Mouse (Mus musculus) G1E (cell line): Measurements from ENCODE around the gene Rars2. TPM values are rescaled to one million over a fixed set of nuclear protein-coding genes. Genes with fewer than 3 reads are reported as not detected.

Source experiments
- ATAC-seq: 2 replicates; pipeline ENCODE4 v1.8.0; 2016; ENCODE audit warnings: mild to moderate bottlenecking; ENCODE audit not compliant: insufficient number of reproducible peaks, poor library complexity, low FRiP score, severe bottlenecking; ENCODE audit errors: extremely low read depth
- DNase-seq: peaks from one replicate; pipeline ENCODE4 v3.0.0; 2012; ENCODE audit warnings: low spot score
- H3K27me3 ChIP-seq: 2 replicates; pipeline ENCODE4 v1.6.1; 2012; ENCODE audit warnings: mild to moderate bottlenecking, low read length, inconsistent platforms; ENCODE audit not compliant: insufficient read depth
- H3K36me3 ChIP-seq: replicated peaks from 2 replicates; pipeline ENCODE3; 2012; ENCODE audit warnings: mild to moderate bottlenecking, inconsistent platforms
- H3K4me1 ChIP-seq: 2 replicates; pipeline ENCODE4 v1.6.1; 2012; ENCODE audit warnings: low read depth, low read length, inconsistent platforms, mixed read lengths; ENCODE audit not compliant: insufficient read depth
- H3K4me3 ChIP-seq: 2 replicates; pipeline ENCODE4 v1.5.1; 2012; ENCODE audit warnings: low read depth, mild to moderate bottlenecking, inconsistent platforms, low read length, moderate library complexity, mixed read lengths
- H3K9me3 ChIP-seq: replicated peaks from 2 replicates; pipeline ENCODE4 v1.6.1; 2012; ENCODE audit warnings: inconsistent platforms
- CTCF ChIP-seq: IDR thresholded peaks from 2 replicates; pipeline ENCODE4 v1.5.1; 2012; ENCODE audit warnings: low read depth, low read length, inconsistent platforms, mixed read lengths
- GATA1 ChIP-seq: IDR thresholded peaks from 2 replicates; pipeline ENCODE4 v1.6.1; 2012; ENCODE audit warnings: borderline replicate concordance, low read length, inconsistent platforms, mixed read lengths
- GATA2 ChIP-seq: IDR thresholded peaks from 2 replicates; pipeline ENCODE4 v1.6.1; 2012; ENCODE audit warnings: low read depth, low read length, inconsistent platforms, borderline replicate concordance
- POLR2AphosphoS5 ChIP-seq: IDR thresholded peaks from 2 replicates; pipeline ENCODE4 v1.6.1; 2012; ENCODE audit warnings: low read depth, low read length, inconsistent platforms; ENCODE audit not compliant: insufficient replicate concordance
- TAL1 ChIP-seq: conservative IDR thresholded peaks from 2 replicates; pipeline ENCODE4 v1.6.1; 2012; ENCODE audit warnings: low read depth, low read length, inconsistent platforms, mixed read lengths
- polyA plus RNA-seq: library from polyadenylated mRNA; stranded (reverse); fragments of >175 nt; gene quantifications from 2 replicates; pipeline ENCODE4 v1.2.3, GENCODE M21; 2012
- total RNA-seq, 2 experiments: library from RNA; stranded (forward) in 1 of 2; stranded (reverse) in 1 of 2; fragments of 200-1000 nt in 1 of 2; fragments of >200 nt in 1 of 2; fragmentation: Nextera tagmentation in 1 of 2; gene quantifications; 2 replicates each; pipeline ENCODE4 v1.2.3; 2014 to 2017

The Rars2 gene
- total and polyA plus RNA-seq, 3 experiments = 5.2 to 93.8 (median 49.3) TPM

DNA sequence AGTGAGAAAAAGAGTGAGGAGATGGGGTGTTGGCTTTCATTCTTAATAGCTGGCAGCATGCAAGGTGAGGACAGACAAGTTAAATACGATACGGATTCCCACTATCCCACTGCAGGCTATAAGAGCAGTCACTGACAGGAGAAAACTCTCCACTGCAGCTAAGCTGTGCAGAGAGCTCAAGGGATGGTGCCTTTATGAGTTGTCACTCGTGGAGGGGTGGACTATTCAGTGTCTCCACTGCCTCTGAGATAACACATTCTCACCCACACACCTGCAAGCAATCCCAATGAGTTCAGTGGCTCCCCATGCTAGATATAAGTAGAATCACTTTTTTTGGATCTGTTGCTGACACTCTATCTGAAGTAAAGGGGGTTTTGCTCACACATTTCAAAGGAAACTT lies 93.4 kb downstream of the Rars2 start:
- Histone ChIP-seq H3K36me3 (no peaks in the 10 kb centered on the region), H3K4me3 (no peak overlapping the region), H3K9me3 (no peaks in the 10 kb centered on the region; the same call in 1 of the 2 replicates), H3K4me1 (peaks cover 3% of the 10 kb centered on the region), H3K27me3 (peaks cover 7% of the 10 kb centered on the region)
- TF ChIP-seq GATA1 (no peak), TAL1 (no peak), GATA2 (no peak), POLR2AphosphoS5 (no peak), CTCF (no peak)
- ATAC-seq = no peak
- DNase-seq = no peak

Other genes starting within 250 kb of the Rars2 start
- 66.6 and 80.4 TPM in 2 replicates for gene Akirin2, start 64.0 kb upstream of the Rars2 start, total RNA-seq (2014; fragmentation: Nextera tagmentation)
- gene Akirin2, start 64.0 kb upstream of the Rars2 start, total RNA-seq (2017) = 64.5 and 74.8 TPM in 2 replicates
- 68.1 and 90.5 TPM in 2 replicates for gene Akirin2, start 64.0 kb upstream of the Rars2 start, polyA plus RNA-seq
- gene Orc3, start within 50 bp of the Rars2 start, total RNA-seq (2014; fragmentation: Nextera tagmentation) = 307 and 313 TPM in 2 replicates
- gene Orc3, start within 50 bp of the Rars2 start, total RNA-seq (2017) = 150 and 157 TPM in 2 replicates
- 6.2 and 6.7 TPM in 2 replicates for gene Orc3, start within 50 bp of the Rars2 start, polyA plus RNA-seq
- gene Slc35a1, start 72.5 kb downstream of the Rars2 start, total RNA-seq (2014; fragmentation: Nextera tagmentation) = 41.2 and 73.2 TPM in 2 replicates
- gene Slc35a1, start 72.5 kb downstream of the Rars2 start, total RNA-seq (2017) = 41.5 and 52.6 TPM in 2 replicates
- 4.0 and 4.7 TPM in 2 replicates for gene Slc35a1, start 72.5 kb downstream of the Rars2 start, polyA plus RNA-seq
- gene Cfap206, start 115.2 kb downstream of the Rars2 start, total RNA-seq (2014; fragmentation: Nextera tagmentation) = not detected in 2 replicates
- gene Cfap206, start 115.2 kb downstream of the Rars2 start, total RNA-seq (2017) = 0.11 TPM in 1 of 2 replicates, not detected in the other
- gene Cfap206, start 115.2 kb downstream of the Rars2 start, polyA plus RNA-seq = not detected in 2 replicates
- not detected in 2 replicates for gene Gm136, start 141.3 kb downstream of the Rars2 start, total RNA-seq (2014; fragmentation: Nextera tagmentation)
- gene Gm136, start 141.3 kb downstream of the Rars2 start, total RNA-seq (2017) = 0.17 TPM in 1 of 2 replicates, not detected in the other
- gene Gm136, start 141.3 kb downstream of the Rars2 start, polyA plus RNA-seq = not detected in 2 replicates
- gene Smim8, start 163.5 kb downstream of the Rars2 start, total RNA-seq (2014; fragmentation: Nextera tagmentation) = 41.4 and 43.7 TPM in 2 replicates
- 66.0 and 92.9 TPM in 2 replicates for gene Smim8, start 163.5 kb downstream of the Rars2 start, total RNA-seq (2017)
- 17.0 and 27.0 TPM in 2 replicates for gene Smim8, start 163.5 kb downstream of the Rars2 start, polyA plus RNA-seq